Mouse (Mus musculus) gastrocnemius, adult 8-10 months (tissue): ENCODE measurements around the gene Prf1. TPM values are rescaled to one million over a fixed set of nuclear protein-coding genes. Genes with fewer than 3 reads are reported as not detected.

Source experiments
- DNase-seq, 2 experiments: peaks; one replicate each; pipeline ENCODE4 v3.0.0; 2022; ENCODE audit warnings: low spot score in 2 of 2
- total RNA-seq, 4 experiments: library from RNA; stranded (reverse); gene quantifications; 2 replicates each; pipeline ENCODE4 v1.2.4; 2022

The Prf1 gene
- total RNA-seq = not detected

- no peak for DNase-seq
Observed at GRCm38 (mm10) chr10:61297477-61297876, at the start of gene Prf1. TSS of gene Prf1 (plus strand) at chr10:61297833.

GRCm38 (mm10) chr10:61248596-61249114 lies 49.0 kb upstream of the Prf1 start:
- no peak for DNase-seq

- no peak for DNase-seq
Observed at GRCm38 (mm10) chr10:61249951-61250350, 47.7 kb upstream of the Prf1 start.

DNA sequence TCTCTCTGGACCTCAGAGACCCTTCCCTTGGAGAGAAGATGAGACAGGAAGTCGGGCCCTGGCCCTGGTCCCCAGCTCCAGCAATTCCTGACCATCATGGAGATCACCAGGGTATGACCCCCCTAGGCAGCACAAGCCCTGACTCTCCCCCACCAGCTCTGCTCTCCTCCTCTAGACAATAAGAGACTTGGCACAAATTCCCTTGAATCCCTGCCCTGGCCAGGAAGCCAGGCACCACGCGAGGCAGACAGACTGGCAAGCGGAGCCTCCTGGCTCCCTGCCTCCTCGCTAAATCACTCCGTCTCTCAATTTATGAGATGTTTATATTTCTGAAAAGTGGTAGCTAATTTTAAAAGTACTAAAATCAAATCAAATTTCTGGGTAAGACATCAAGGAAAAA lies 42.9 kb upstream of the Prf1 start:
- no peak for DNase-seq

- no peak for DNase-seq
Observed at GRCm38 (mm10) chr10:61255190-61255589, 42.4 kb upstream of the Prf1 start.

DNA sequence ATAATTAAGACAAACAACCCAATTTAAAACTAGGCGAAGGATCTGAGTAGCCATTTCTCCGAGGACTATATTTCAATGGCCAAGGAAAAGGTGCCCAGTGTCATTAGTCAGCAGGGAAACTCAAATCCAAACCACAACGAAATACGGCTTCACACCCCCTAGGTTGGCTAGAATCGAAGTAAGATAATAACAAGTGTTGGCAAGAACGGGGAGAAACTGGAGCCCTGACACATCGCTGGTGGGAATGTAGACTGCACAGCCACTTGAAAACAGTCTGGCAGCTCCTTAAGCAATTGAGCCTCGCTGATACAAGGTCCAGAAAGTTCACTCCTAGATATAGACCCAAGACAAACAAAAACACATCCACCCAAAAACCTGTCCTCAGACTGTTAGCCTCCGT lies 41.0 kb upstream of the Prf1 start:
- peak; percentile 17 to 53 for DNase-seq

GRCm38 (mm10) chr10:61258131-61258530 lies 39.5 kb upstream of the Prf1 start:
- no peak for DNase-seq

- no peak for DNase-seq
Observed at GRCm38 (mm10) chr10:61261229-61262156, 36.1 kb upstream of the Prf1 start.

GRCm38 (mm10) chr10:61263606-61264005 lies 34.0 kb upstream of the Prf1 start:
- no peak for DNase-seq

DNA sequence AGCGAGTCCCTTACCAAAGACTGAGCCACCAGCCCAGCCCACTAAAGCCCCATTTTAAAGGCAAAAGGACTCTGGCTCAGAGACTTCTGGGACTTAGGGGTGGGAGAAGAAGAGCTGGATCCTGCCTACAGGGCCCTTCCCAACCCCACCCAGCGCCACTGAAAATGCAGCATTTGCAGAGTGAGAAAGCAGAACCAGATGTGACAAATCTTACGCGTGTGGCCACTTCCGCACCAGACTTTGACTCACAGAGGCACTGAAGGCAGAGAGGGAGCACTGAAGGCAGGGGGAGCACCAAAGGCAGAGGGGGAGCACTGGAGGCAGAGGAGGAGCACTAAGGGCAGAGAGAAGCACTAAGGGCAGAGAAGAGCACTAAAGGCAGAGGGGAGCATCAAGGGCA lies 30.3 kb upstream of the Prf1 start:
- no peak for DNase-seq

GRCm38 (mm10) chr10:61272089-61272626 lies 25.5 kb upstream of the Prf1 start:
- no peak for DNase-seq

GRCm38 (mm10) chr10:61272631-61273030 lies 25.0 kb upstream of the Prf1 start:
- DNase-seq = no peak

DNA sequence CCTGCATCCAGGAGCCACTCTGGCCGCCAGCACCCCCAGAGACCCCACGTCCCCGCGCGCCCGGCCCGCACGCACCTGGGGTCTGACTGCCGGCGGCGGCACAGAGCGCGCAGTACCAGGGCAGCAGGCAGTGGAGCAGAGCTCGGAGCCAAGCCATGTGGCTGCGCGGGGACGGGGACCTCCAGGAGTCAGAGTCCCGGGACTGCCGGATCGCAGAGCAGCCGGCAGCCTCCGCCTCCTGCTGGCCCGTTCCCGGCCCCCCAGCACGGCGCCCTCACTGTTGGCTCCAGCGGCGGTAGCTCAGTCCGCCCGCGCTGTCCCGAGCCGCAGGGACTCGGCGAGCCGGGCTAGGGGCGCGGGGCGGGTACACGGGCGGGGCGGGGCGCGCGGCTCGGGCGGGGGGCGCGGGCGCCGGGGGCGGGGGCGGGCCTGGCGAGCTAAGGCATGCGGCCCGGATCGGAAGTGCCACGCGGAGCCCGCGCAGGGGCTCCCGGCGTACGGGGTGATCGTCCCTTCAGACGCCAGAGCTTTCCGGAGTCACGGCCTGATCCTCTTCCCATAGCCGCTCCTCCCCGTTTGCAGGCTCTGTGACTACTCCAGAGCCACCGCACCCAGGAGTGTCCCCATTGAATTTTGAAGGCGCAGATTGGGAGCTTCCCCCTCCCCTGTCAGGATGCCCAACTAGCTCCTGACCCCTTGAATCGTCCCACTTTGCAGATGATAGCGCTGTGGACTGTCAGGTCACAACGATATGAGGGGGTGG lies 24.4 kb upstream of the Prf1 start, which contains the start of gene Adamts14:
TSS of gene Adamts14 (minus strand) at position 358 of the 763 bp plus-strand sequence.
- DNase-seq = peak in 1 of 2 experiments; percentile 33

DNA sequence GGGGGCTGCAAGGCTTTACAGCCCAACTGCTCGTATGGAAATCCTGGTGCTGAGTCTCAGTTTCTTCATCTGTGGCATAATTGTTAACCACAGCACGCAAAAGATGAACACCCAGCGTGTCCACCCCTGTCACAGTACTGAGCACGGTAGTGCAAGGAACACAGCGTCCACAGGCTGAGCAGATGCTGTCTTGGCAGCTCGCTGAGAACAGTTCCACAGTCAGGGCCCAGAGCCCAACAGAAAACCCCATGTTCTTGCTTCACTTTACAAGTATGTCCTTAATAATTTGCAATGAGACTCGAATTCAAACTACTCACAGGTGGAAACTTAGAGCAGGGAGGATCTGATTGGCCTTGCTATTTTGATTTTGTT lies 23.8 kb upstream of the Prf1 start:
- DNase-seq = peak in 1 of 2 experiments; percentile 26

DNA sequence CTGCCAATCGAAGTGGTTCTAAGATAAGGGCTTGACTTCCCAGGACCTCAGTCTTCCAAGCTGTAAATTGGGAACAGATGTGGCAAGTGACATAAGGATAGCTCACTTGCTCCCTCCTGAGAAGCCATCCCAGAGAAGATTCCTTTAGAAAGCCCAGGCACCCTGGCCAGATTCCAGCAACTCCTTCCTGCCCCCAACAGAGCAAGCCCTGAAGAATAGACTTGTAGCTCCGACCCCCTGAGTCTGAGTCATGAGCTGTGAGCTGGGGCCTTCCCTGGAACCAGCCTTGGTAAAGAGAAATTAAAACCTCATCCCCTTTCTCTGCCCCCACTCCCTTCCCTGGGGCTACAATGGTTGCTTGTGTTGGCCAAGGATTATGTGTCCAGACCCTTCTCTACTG lies 23.1 kb upstream of the Prf1 start:
- no peak for DNase-seq

DNA sequence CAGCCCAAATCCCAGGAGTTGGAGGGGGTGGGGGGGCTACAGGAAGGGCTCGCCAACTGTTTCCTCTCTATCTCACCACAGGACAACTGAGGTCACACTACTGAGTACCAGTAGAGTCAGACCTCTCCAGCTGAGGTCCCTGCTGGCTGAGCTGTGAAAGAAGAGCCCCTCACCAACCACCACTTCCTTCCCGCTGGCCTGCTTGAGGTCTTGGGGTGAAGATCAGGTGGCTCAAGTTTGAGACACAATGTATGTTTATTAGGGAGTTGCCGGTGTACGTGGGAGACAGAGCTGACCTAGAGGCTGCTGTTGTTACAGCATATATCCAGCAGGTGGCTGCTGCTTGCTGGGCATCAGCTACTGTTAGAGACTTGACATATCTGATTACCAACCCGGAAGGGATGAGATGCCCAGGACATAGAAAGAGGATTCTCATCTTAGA lies 21.9 kb upstream of the Prf1 start:
- no peak for DNase-seq

DNA sequence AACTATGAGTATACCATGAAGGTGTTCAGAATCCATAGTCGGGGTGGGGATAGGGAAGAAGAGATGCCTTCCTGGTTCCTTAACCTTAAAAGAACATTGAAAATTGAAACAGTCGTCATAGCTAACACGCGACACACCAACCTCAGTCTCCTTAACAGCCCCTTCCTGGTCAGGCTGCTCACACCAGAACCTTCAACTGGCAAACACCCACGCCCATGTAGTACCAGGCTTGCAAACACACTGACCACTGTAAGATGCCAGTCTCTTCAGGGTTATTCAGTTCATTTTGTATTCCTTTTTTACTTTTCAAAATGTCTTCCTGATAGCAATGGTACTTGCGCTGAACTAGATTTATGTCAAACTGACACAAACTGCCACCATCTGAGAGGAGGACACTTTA lies 20.6 kb upstream of the Prf1 start:
- DNase-seq = no peak

DNA sequence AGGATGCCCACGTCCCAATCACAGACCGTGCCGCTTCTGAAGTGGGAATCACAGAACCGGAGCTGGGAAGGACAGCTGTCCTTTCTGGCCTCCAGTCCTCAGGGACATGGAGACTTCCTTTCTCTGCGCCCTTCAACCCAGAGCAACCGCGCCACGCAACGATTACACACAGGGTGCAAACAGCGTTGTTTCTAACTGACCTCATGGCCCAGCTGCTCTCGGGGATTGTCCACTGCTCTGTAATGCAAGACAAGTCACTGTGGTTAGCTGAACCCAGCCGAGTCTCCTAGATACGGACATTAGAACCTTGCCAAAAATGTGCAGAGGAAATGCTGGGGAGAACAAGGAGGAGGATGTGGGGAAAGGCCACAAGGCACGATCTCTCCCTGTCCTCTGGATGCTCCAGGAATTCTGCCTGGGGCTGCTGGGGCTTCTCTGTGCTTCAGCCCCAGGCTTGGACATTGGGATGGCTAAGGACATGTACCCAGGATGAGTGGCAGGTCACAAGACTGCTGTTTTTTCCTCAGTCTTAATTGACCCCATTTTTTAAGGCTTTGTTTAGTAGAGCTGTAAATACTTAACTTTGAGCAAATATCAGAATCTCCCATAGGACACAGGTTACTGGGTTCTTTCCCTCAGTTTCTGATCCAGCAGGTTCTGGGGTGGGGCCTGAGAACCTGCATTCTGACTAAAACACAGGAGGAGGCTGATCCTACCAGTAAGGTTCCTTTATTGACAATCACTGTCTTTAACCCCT lies 19.5 kb upstream of the Prf1 start:
- DNase-seq = peak; percentile 53 to 64

GRCm38 (mm10) chr10:61281115-61281514 lies 16.5 kb upstream of the Prf1 start:
- DNase-seq = no peak

DNA sequence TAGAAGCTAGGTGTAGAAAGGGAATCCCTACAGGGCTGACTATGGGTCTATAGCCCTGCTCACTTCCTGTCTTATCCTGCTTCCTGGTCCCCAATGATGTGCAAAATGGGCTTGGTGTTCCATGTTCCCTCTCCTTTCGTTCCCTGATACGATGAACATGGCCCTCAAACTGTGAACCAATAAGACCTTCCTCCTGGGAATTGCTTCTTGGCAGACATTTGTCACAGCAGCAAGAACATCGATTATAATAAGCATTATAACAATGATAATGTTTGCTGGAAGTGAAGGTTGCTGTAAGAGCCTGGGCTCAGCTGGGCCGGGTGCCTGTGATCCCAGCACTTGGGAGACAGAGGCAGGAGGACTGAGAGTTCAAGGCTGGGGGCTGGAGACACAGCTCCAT lies 13.3 kb upstream of the Prf1 start:
- no peak for DNase-seq

- peak; percentile 63 to 77 for DNase-seq
Observed at GRCm38 (mm10) chr10:61285271-61285670, 12.4 kb upstream of the Prf1 start.
